In the genomic region with DNA sequence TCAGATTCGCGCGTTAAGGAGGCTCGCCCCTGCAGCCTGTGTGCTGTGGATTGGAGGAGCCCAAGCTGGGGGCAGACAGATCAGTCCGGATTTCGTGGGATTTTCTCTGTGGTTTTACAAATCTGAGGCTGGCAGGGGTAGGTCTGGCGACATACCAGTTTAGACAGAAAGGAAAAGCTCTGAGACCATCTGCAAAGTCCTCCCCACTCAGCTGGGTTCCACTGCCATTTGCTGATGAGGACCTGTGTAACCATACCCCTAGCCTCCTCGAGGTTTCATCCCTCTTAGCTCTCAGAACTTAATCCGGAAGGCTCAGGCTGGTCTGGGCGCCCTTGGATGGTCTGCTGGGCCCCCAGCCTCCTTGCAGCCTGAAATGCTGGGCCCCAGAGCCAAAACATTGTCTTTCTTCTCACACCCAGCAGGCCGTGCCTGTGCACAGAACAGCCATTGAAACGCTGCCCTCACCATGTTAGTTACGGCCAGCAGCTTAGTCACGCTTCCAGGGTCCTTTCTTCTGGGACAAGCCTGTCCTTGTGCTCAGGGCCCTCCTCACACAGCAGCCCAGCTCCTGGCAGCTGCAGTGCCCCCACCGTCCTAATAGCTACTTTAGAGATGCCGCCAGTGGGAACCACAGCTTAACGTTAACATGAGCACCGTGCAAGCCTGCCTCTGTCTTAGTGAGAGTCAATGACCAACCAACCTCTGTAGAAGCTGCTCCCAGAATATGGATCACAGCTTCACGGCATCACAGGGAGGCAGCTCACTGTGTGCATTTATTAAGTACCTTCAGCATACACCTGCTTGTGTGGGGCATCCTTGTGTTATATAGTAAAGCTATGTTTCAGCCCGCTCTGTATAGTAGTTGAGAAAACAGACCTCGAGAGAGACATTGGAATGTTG, we compare ENCODE assay signal across 9 mouse cellular contexts. TPM values are rescaled to one million over a fixed set of nuclear protein-coding genes. Genes with fewer than 3 reads are reported as not detected.
DNase-seq lines count a peak whose midpoint lies in the region; ATAC-seq and TF ChIP-seq lines count a peak whose summit lies in the region.
"Had no signal": no experiment of that assay in that cellular context is flagged by ENCODE, and none has a peak within 500 bp of the region (broad histone marks: within the 10 kb centered on the region; RNA-seq: fewer than 3 reads in every experiment).

No protein-coding gene starts in this region.

- peaks cover 15% of the 10 kb centered on the region for H3K36me3 ChIP-seq in hindbrain, embryonic 13.5 days
- H3K36me3 ChIP-seq in limb, embryonic 14.5 days (ENCODE audit: control insufficient read depth, insufficient read depth, low read length) = no peaks in the 10 kb centered on the region

- peak overlapping the region; percentile 23 for H3K4me2 ChIP-seq in hindbrain, embryonic 13.5 days
- no peak overlapping the region for H3K4me2 ChIP-seq in limb, embryonic 14.5 days (replicated peaks; ENCODE audit: low read depth, low read length, severe bottlenecking)

- H3K9me3 ChIP-seq in hindbrain, embryonic 13.5 days = no peaks in the 10 kb centered on the region
- H3K9me3 ChIP-seq in limb, embryonic 14.5 days (ENCODE audit: control insufficient read depth, low read length) = no peaks in the 10 kb centered on the region

- H3K27me3 ChIP-seq in hindbrain, embryonic 13.5 days = 0 out of 2 replicates have a peak, but pooled peaks cover 5% of the 10 kb centered on the region
- H3K27me3 ChIP-seq in limb, embryonic 14.5 days (ENCODE audit: control insufficient read depth, insufficient read depth, low read length) = no peaks in the 10 kb centered on the region

- DNase-seq in adrenal gland, adult 8-10 months = peak; percentile 65
- peak; percentile 83 for DNase-seq in embryo, embryonic 11 days
- peak; percentile 56 for DNase-seq in limb, embryonic 14.5 days (ENCODE audit: low spot score)
- peak; percentile 64 to 68 for DNase-seq in right cerebral cortex, postnatal 36 days (ENCODE audit: low spot score in 2 of 2)
- DNase-seq in testis, postnatal 14 days (ENCODE audit: low spot score) = no peak
- no peak for DNase-seq in thymus, postnatal 10 days (ENCODE audit: low spot score in 2 of 2)
- no peak for DNase-seq in testis, postnatal 10 days (ENCODE audit: low spot score)

- peak; percentile 86 for ATAC-seq in hindbrain, embryonic 13.5 days (ENCODE audit: low FRiP score)
- peak; percentile 87 for ATAC-seq in limb, embryonic 14.5 days (ENCODE audit: low FRiP score, low read depth)

- no peak overlapping the region for H3K9ac ChIP-seq in hindbrain, embryonic 13.5 days
- H3K9ac ChIP-seq in limb, embryonic 14.5 days (ENCODE audit: low read depth, low read length, severe bottlenecking) = no peak overlapping the region

- 16% methylated on average over 21 of the region's 21 CpGs for WGBS in hindbrain, embryonic 13.5 days
- WGBS in limb, embryonic 14.5 days = 52% methylated on average over 21 of the region's 21 CpGs

- TF ChIP-seq POLR2A in limb, embryonic 14.5 days (IDR thresholded peaks at IDR 0.05; ENCODE audit: borderline replicate concordance, extremely low read depth, insufficient read depth, insufficient read length) = no peak

- peak overlapping the region; percentile 90 for H3K27ac ChIP-seq in hindbrain, embryonic 13.5 days
- H3K27ac ChIP-seq in limb, embryonic 14.5 days (replicated peaks; ENCODE audit: low read depth, low read length) = no peak overlapping the region

- H3K4me3 ChIP-seq in hindbrain, embryonic 13.5 days = no peak overlapping the region
- H3K4me3 ChIP-seq in limb, embryonic 14.5 days (replicated peaks; ENCODE audit: low read length) = no peak overlapping the region

- H3K4me1 ChIP-seq in hindbrain, embryonic 13.5 days (replicated peaks) = peaks cover 98% of the 10 kb centered on the region
- no peaks in the 10 kb centered on the region for H3K4me1 ChIP-seq in limb, embryonic 14.5 days (ENCODE audit: control insufficient read depth, insufficient read depth, low read length)

RNA-seq across cellular contexts. Expression of a gene that starts 8.7 kb away (rescaled TPM):
- 1 to 10 TPM; 6.8 to 9.2 (median 7.4) TPM for total RNA-seq in adrenal gland, adult 8-10 months (2022)
- 69.8 and 70.4 TPM in 2 replicates for polyA plus RNA-seq in hindbrain, embryonic 13.5 days (2015; fragmentation: Nextera tagmentation; extraction: Ambion mirVana)
- 2.5 and 2.6 TPM in 2 replicates for polyA plus RNA-seq in limb, embryonic 14.5 days (2012; rRNA removed)
- polyA plus RNA-seq in limb, embryonic 14.5 days (2014; fragmentation: Nextera tagmentation; extraction: Ambion mirVana) = 2.0 and 2.6 TPM in 2 replicates
- total RNA-seq: CH12.LX had no signal

Comparison
In these comparisons a context has a peak if more than half of its experiments do, and no peak if none do; other contexts are left out.
1. DNase-seq: peak in adrenal gland, adult 8-10 months (single experiment), embryo, embryonic 11 days (single experiment), limb, embryonic 14.5 days (single experiment) and right cerebral cortex, postnatal 36 days (2 of 2); none in testis, postnatal 14 days (single experiment), thymus, postnatal 10 days (0 of 2) and testis, postnatal 10 days (single experiment).
2. RNA of a gene that starts 8.7 kb away (polyA plus RNA-seq): 69.8 to 70.4 TPM in hindbrain, embryonic 13.5 days; 2.0 to 2.6 TPM in limb, embryonic 14.5 days; every median in the first group is over 10 times any median in the second.